Mouse (Mus musculus): ENCODE data around the gene Tspoap1. TPM values are rescaled to one million over a fixed set of nuclear protein-coding genes. Genes with fewer than 3 reads are reported as not detected.

Gene Tspoap1
- total RNA-seq, 2 experiments from 2014 or later = 6.7 to 21.3 TPM

DNA sequence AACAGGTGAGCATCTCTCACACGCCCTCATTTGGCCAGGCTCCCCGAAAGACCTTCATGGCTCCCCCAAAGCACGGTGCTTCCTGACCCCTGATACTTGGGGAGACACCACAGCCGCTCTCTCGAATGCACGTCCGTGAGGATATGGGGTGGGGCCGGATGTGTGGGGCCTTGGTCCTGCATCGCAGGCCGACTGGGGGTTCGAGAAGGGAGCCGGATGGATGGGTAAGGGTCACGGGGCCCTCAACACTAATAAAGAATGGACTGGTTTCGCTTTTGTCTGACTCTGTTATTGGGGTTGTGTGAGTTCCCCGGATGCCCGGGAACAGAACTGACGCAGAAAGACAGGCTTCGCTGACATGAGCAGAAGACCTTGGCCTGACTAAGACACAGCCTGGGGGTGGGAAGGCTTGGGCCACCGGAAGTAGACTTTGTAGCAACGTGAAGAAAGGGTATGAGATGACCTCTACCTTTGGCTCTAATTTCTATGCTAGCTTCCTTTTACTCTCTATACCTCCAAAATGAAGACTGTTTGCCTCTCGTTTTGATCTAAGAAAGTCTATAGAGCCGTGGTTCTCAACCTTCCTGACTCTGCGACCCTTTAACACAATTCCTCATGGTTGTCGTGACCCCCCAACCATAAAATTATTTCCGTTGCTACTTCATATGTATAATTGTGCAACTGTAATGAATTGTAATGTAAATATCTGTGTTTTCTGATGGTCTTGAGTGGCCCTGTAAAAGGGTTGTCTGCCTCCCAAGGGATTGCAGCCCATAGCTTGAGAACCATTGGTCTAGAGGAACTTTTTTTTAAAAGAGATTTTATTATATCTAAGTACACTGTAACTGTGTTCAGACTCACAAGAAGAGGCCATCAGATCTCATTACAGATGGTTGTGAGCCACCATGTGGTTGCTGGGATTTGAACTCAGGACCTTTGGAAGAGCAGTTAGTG, 3.1 kb upstream of the Tspoap1 start:
- 0 out of 2 replicates have a peak, but pooled peaks have one; percentile 13 for ATAC-seq (replicated peaks; ENCODE audit: low FRiP score, poor library complexity, severe bottlenecking)

DNA sequence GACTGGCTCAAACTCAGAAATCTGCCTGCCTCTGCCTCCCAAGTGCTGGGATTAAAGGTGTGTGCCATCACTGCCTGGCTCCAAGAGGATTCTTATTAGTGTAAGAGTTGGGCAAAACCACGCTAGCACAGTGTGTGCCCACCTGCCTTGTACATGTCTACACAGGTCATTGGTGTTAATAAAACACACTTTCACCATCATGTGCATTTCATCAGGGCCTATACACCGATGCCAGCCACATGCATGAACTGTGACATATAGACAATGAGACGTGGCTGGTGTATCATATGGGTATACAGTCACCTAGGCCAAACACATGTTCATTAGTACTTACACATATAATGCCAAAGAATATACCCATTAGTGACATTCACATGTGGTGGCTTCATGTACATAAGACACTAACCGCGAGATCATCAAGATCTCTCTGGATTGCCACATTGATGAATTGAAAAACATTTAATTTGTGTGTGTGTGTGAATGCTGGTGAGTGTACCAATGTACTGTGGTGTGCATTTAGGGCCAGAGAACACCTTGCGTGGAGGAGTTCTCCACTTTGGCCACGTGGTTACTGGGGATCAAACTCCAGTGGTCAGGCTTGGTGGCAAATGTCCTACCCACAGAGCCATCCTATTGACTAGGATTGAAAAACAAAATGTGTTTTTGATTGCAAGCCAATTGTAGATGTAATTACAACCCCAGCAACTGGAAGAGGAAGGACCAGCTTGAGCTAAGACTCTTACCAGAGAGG, 2.0 kb upstream of the Tspoap1 start:
- no peak for ATAC-seq (replicated peaks; ENCODE audit: low FRiP score, poor library complexity, severe bottlenecking)

DNA sequence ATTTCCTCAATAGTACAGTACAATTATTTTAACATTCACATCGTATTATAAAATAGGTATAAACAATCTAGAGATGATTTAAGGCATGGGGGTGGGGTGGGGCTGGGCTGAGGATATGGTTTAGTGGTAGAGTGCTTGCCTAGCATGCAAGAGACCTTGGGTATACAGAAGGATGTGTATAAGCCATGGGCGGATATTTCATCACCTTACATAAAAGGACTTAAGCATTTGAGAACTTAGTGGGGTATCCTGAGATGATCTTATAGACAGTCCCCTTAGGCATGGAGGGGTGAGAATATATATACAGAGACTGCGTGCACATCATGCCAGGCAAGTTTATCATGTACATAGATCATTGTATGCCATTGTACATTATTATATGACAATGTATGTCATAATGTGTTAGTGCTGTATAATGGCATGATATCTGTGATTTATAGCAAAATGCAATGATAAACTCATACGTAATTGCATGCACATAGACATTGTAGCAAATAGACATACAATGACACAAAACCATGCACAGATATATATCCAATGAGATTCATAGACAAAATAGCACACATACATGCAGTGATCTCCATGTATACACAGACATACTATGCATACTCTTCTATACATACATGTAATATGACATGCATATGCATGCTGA, 1.3 kb upstream of the Tspoap1 start:
- ATAC-seq (replicated peaks; ENCODE audit: low FRiP score, poor library complexity, severe bottlenecking) = no peak

DNA sequence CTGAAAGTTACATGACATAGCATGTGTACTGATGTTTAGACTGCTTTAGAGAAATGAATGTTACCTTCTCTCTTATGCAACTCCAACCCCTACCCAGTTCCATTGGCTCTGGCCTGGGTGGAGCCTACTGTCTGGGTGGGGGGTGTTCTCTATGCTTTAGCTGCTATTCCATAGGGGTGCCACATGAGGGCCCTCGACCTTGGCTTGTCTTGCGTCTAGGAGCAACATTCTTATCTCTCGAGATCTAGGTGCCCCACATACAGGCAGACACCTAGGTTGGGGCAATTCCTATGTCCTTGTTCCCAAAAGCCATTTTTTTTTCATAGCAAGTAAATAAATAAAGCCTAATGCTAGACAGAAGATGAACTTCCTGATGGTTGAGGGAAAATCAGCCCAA, 734 bp upstream of the Tspoap1 start:
- no peak for ATAC-seq (replicated peaks; ENCODE audit: low FRiP score, poor library complexity, severe bottlenecking)

DNA sequence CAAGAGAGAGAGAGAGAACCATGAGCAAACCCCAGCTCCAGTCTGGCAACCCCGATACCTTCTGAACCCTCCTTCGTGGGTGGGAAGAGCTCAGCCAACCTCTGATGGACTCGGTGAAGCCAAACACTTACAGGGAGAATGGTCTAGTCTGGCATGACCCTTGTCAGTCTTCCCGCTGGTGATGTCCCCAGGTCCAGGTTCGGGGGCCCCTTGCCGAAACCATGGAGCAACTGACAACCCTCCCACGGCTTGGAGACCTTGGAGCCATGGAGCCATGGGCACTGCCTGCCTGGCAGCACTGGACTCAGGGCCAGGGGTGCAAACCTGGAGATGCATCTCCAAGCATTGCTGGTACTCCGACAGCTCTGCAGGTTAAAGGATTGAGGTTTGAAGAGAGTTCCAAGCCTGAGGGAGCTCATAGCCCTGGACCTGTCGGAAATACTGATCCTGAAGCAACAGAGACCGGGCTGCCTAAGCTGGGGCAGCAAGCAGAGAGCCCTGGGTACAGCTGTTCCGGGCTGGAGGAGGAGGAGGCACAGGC, 910 bp downstream of the Tspoap1 start:
- ATAC-seq (replicated peaks; ENCODE audit: low FRiP score, poor library complexity, severe bottlenecking) = no peak

DNA sequence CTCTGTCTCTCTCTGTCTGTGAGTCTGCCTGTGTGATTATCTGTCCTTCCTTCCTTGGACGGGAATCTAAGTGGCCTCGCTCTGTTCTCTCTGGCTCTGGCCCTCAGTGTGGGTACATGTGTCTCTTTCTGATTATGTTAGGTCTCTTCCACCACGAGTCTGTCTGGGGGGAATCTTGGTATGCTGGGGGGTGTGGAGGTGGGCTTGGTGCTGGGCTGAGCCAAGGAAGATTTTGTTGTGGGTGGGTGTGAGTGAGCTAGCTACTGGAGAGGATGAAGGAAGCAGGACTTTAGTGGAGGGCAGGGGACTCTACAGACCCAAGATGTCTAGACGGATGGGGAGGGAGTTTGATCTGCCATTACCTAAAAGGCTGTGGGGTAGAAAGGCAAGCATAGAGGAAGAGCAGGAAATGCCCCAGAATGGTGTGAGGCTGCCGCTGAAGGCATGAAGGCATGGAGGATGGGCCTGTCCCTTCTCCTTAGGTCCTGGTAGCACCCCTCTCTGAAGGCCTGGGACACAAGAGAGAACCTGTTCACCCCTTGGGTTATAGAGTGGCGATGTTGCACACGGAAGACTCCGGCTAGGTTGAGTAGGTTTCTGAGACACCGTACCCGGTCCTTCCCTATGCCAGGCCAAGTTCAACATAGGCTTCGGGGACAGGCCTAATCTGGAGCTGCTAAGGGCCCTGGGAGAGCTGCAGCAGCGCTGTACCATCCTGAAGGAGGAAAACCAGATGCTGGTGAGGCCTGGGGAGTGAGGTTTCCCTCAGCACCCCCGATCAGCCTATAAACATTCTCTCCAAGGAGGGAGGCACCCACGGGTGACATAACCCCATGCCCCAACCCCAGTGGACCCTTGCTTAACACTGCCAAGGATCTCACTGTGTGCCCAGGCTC, 1.7 kb downstream of the Tspoap1 start:
- no peak for ATAC-seq (replicated peaks; ENCODE audit: low FRiP score, poor library complexity, severe bottlenecking)

DNA sequence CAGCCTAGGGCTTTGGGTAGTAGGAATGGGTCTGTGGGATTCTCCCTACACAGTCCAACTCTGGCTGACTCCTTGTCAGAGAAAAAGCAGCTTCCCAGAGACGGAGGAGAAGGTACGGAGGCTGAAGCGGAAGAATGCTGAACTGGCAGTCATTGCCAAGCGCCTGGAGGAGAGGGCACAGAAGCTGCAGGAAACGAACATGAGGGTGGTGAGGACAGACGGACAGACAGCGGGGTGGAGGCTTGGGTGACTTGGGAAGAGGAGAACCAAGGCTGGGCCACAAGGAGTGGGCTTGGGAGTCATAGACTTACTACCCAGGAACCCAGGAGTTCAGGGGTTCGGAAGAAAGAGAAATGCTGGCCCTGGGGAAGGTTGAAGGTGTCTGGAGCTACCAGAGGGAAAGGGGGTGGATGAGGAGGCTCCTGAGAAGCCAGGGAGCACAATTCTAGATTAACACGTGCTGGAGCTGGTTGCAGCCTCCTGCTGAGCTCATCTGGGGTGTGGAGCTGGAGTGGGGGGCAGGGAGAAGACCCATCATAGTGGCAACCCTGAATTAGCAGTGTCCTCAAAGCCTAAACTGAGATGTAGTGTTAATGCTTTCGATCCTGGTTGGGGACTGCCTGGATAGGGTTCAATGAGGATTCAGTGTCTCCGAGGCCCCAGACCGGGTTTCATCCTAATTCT, 2.5 kb downstream of the Tspoap1 start:
- no peak for ATAC-seq (replicated peaks; ENCODE audit: low FRiP score, poor library complexity, severe bottlenecking)

DNA sequence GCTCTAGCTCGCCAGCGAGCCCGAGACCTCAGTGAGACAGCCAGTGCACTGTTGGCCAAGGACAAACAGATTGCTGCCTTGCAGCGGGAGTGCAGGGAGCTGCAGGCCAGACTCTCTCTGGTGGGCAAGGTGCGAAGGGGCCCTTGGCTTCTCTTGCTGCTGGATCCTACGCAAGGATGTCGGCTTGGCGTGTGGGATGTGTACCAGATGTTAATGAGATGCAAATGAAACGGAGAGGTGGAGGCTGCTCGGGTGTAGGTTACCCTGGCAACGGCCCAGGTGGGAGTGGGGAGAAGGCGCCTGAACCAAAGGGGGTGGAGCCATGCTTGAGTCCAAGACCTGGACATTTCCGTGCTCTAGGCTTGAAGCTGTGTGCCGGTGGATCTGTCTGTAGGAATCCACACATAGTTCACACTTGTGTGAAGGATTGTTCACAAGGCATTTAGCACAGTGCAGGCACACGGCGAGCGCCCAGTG, 3.2 kb downstream of the Tspoap1 start:
- ATAC-seq (replicated peaks; ENCODE audit: low FRiP score, poor library complexity, severe bottlenecking) = no peak

DNA sequence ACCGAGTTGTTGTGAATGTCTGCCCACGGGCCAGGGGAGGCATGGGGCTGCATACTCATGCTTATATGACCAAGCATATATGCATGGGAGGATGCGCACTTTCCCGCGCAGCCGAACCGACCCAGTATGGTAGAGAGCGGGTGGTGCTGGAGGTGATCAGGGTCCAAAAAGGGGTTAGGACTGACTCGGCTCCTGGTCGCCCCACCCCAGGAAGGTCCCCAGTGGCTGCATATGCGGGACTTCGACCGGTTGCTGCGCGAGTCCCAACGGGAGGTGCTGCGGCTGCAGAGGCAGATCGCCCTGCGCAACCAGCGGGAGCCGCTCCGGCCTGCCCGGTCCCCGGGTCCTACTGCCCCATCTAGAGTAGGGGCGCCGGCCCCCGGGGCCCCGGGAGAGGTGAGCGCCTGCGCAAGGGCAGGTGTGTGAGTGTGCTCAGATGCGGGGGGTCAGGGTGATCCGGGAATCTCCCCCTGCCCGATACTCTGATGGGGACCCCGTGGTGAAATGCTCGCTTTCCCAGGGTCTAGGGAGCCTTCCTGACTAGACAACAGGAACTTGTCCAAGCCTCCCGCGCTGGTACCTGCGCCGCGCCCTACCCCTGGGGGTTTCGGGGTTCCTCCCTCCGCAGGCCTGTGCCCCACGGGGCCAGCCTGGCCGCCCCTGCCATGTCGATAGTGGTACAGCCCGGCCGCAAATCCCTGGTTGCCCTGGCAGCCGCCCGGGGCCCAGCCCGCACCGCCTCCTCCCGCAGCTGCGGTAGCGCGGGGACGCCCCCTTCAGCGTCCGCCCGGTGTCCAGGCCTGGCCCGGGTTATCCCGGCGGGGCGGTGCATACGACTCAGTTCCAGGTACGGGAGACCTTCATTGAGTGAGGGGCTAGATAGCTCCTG, 3.9 kb downstream of the Tspoap1 start:
- no peak for ATAC-seq (replicated peaks; ENCODE audit: low FRiP score, poor library complexity, severe bottlenecking)

DNA sequence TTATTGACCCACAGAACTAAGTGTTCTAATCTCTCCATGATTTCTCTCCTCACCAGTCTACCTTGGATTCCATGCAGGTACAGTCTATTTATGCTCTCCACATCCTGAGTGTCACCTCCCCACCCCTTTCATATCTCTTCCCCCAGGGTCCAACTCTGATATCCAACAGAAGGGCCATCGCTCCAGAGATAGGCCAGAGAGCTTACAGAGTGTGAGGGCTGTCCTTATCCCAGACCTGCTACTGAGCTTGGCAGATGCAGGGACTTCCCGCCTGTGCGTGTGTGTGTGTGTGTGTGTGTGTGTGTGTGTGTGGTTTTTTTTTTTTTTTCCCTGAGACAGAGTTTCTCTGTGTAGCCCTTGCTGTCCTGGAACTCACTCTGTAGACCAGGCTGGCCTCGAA, 8.4 kb downstream of the Tspoap1 start:
- no peak for ATAC-seq (replicated peaks; ENCODE audit: low FRiP score, poor library complexity, severe bottlenecking)

DNA sequence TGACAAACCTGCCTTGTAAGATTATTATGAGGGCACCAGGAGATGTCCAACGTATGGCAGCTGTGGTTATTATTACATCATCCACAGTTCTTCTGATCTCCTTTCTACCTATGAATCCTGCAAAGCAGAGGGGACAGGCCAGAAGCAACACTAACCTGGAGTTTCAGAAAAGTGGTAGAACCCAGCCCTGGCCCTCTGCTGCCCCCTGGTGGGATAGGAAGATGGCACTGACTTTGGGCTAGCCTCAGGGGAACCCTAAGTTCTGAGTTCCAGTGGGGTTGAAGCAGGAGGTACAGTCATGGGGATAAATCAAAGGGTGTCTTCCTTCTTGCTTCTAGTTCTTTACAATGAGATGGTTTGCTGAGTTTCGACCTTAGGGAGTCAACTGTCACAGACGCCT, 10.6 kb downstream of the Tspoap1 start:
- ATAC-seq (replicated peaks; ENCODE audit: low FRiP score, poor library complexity, severe bottlenecking) = peak; percentile 77

DNA sequence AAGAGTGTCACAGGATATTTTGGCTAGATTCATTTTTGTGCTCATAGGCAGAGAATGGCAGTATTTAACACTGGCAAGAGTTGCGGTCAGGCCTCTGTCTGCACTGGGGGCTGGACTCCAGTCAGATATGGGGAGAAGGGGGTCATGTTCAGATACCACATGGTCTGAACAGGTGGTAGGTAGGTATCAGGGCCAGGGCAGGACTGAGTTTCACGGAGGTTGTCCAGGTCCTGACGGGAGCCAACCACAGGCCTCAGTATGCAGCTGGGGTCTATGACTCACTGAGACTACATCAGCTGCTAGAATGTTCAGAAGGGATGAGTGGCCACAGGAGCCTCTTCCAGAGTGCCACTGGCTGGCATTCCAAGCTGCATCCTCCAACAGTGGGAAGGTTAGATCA, 12.0 kb downstream of the Tspoap1 start:
- ATAC-seq (replicated peaks; ENCODE audit: low FRiP score, poor library complexity, severe bottlenecking) = no peak

DNA sequence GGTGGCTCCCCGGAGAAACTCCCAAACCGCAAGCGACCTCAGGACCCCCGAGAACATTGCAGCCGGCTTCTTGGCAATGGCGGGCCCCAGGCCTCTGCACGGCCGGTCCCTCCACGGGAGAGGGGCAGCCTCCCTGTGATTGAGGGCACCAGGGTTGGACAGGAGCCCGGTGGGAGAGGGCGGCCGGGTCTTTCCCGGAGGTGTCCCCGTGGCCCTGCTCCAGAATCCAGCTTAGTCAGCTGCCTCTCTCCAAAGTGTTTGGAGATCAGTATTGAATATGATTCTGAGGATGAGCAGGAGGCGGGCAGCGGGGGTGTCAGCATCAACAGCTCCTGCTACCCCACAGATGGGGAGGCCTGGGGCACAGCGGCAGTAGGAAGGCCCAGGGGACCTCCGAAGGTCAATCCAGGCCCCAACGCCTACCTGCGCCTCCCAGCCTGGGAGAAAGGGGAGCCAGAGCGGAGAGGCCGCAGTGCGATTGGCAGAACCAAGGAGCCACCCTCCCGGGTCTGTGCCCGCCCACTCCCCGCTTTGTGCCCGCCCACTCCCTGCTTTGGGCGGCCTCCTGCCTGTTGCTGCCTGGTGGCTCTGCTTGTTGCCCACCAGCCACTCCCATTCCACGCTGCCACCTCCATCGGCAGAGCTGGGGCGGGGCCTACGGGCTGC, 17.9 kb downstream of the Tspoap1 start:
- ATAC-seq (replicated peaks; ENCODE audit: low FRiP score, poor library complexity, severe bottlenecking) = no peak; the same call in 1 of the 2 replicates

DNA sequence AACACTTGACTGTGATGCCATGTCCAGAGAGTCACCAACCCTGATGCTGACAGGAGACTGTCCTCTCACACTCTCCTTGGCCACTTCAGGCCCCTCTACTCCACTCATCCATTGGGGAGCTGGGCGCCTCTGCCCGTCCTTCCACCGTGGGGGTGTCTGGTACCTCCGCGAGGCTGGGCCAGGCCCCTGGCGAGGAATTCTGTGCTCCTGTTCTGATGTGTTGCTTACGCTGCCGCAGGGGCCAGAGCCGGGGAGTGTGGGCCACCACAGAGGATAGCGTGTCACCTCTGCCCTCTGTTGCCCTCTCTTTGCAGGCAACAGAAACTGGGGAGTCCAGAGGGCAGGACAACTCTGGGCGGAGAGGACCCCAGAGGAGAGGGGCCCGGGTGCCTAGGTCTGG, 18.6 kb downstream of the Tspoap1 start:
- no peak for ATAC-seq (replicated peaks; ENCODE audit: low FRiP score, poor library complexity, severe bottlenecking)

DNA sequence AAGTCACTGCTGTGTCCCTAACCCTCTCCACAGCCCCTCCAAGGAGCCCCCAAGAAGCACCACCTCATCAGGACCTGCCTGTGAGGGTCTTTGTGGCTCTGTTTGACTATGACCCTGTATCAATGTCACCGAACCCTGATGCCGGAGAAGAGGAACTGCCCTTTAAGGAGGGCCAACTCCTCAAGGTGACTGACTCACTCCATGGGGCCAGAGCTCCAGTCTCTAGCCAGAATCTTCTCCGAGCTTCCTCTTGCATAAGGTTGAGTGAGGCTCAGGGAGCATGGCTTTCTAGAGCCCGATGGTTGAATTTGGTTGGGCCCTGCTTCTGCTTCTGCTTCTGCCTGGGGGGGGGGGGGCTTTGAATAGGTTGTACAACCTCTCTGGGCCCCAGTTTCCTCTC, 19.1 kb downstream of the Tspoap1 start:
- no peak for ATAC-seq (replicated peaks; ENCODE audit: low FRiP score, poor library complexity, severe bottlenecking)

DNA sequence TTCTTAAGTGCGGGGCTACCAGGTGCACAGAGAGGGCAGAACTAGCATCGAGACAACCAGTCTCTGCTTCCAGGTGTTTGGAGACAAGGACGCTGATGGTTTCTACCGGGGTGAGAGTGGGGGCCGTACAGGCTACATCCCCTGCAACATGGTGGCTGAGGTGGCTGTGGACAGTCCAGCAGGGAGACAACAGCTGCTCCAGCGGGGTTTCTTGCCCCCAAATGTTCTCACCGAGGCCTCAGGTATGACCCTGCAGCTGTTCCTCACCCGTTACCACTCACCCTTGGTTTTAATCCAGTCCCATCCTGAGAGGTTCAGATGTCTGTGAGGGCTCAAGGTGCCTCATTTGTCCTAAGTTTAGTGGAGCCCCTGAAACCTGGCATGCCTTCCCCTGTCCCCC, 19.8 kb downstream of the Tspoap1 start:
- ATAC-seq (replicated peaks; ENCODE audit: low FRiP score, poor library complexity, severe bottlenecking) = no peak

DNA sequence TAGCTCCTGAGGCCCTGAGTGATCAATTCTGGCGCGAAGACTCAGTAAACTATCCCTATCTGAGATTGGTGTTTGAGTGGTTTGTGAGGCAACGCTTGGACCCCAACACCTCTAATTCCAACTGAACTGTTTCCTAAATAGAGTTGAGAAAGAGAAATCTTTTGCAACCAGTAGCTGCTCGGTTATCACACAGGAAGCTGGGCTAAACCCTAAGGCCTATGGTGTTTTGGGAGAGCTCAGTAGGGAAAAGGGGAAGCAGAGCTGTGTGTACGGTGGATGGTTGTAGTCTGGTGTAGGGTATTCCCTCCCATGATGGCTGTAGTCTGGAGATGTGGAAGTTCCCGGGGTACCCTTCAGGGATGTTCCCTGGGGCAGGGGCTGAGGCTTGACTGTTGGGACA, 29.7 kb downstream of the Tspoap1 start:
- ATAC-seq (replicated peaks; ENCODE audit: low FRiP score, poor library complexity, severe bottlenecking) = no peak

All from erythroid progenitor cell, adult 5-6 weeks (primary cell).